Mouse (Mus musculus) small intestine, adult 2 months (tissue): ENCODE results near the gene Chn2. TPM values are rescaled to one million over a fixed set of nuclear protein-coding genes. Genes with fewer than 3 reads are reported as not detected.

ENCODE experiments used
- H3K27ac ChIP-seq: fragments of 200-500 bp; 2 replicates; pipeline ENCODE4 v1.5.1; 2012; ENCODE audit warnings: low read depth, low read length, control low read depth, inconsistent platforms; ENCODE audit not compliant: insufficient read depth
- H3K27me3 ChIP-seq: fragments of 200-500 bp; 2 replicates; pipeline ENCODE4 v1.6.1; 2012; ENCODE audit warnings: mild to moderate bottlenecking, moderate library complexity, low read length, inconsistent platforms; ENCODE audit not compliant: control insufficient read depth, insufficient read depth
- H3K36me3 ChIP-seq: fragments of 200-500 bp; 2 replicates; pipeline ENCODE4 v1.6.1; 2012; ENCODE audit warnings: mild to moderate bottlenecking, low read length, control low read depth, inconsistent platforms; ENCODE audit not compliant: control insufficient read depth, insufficient read depth
- H3K4me1 ChIP-seq: fragments of 200-500 bp; 2 replicates; pipeline ENCODE4 v1.6.1; 2012; ENCODE audit warnings: low read length, inconsistent platforms, mixed read lengths; ENCODE audit not compliant: control insufficient read depth, insufficient read depth, insufficient read length
- H3K4me3 ChIP-seq: fragments of 200-500 bp; 2 replicates; pipeline ENCODE4 v1.5.1; 2012; ENCODE audit warnings: low read depth, mild to moderate bottlenecking, control low read depth, inconsistent platforms, low read length, moderate library complexity
- CTCF ChIP-seq: fragments of 200-500 bp; IDR thresholded peaks from 2 replicates; pipeline ENCODE4 v1.5.1; 2012; ENCODE audit warnings: low read depth, mild to moderate bottlenecking, control low read depth, inconsistent platforms, low read length, moderate library complexity, mixed read lengths; ENCODE audit not compliant: insufficient replicate concordance, insufficient read length; ENCODE audit errors: extremely low read depth
- POLR2A ChIP-seq: fragments of 200-500 bp; IDR thresholded peaks from 2 replicates; pipeline ENCODE4 v1.6.1; 2012; ENCODE audit warnings: low read depth, mild to moderate bottlenecking, control low read depth, inconsistent platforms, low read length, moderate library complexity
- WGBS: fragments of 180-500 bp; shearing (Covaris S2); methylation state at CpG from one replicate; pipeline ENCODE4 v1.1.7; 2018; 5-methylcytosine and 5-hydroxymethylcytosine counted together
- polyA plus RNA-seq: library from polyadenylated mRNA; depleted of rRNA; stranded (reverse); fragments of >200 nt; gene quantifications from 2 replicates; pipeline ENCODE4 v1.2.3, GENCODE M21; 2012

The Chn2 gene
- polyA plus RNA-seq, 1 experiment, result 53.5 TPM

DNA sequence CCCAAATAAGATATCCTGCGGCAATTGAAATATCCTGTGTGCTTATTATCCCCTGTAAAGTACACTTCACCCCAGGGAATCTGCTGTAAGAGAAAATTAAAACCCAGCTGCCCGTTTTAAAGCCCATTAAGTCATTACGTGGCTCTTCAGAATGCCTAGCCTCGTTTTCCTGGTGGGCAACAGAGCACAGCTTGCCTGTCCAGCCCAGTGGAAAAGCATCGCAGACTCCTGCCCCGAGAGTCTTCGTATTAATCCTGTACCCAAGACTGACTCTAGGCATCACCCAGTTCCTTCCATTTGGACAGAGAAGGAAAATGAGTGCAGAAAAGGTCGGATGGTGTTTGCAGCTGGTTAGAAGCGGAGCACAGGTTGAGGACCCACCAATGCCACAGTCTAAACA, 29.0 kb upstream of the Chn2 start:
- Histone ChIP-seq H3K36me3 (no peaks in the 10 kb centered on the region), H3K4me3 (no peak overlapping the region), H3K27ac (no peak overlapping the region), H3K4me1 (no peaks in the 10 kb centered on the region), H3K27me3 (no peaks in the 10 kb centered on the region)
- TF ChIP-seq POLR2A (no peak), CTCF (no peak)
- WGBS, result 84% methylated on average over 9 of the region's 9 CpGs

- Histone ChIP-seq H3K27ac (no peak overlapping the region), H3K36me3 (no peaks in the 10 kb centered on the region), H3K4me1 (no peaks in the 10 kb centered on the region), H3K27me3 (no peaks in the 10 kb centered on the region), H3K4me3 (no peak overlapping the region)
- 95% methylated on average over 1 of the region's 1 CpGs for WGBS
- TF ChIP-seq CTCF, result no peak
Measured at GRCm38 (mm10) chr6:54012163-54012562, 27.2 kb upstream of the Chn2 start.

GRCm38 (mm10) chr6:54018038-54018437, 21.3 kb upstream of the Chn2 start:
- Histone ChIP-seq H3K4me1 (peaks cover 4% of the 10 kb centered on the region; the same call in 1 of the 2 replicates), H3K27ac (no peak overlapping the region), H3K4me3 (no peak overlapping the region), H3K36me3 (no peaks in the 10 kb centered on the region), H3K27me3 (no peaks in the 10 kb centered on the region)
- WGBS, result 72% methylated on average over 2 of the region's 2 CpGs
- TF ChIP-seq POLR2A, result no peak
- no peak for TF ChIP-seq CTCF

DNA sequence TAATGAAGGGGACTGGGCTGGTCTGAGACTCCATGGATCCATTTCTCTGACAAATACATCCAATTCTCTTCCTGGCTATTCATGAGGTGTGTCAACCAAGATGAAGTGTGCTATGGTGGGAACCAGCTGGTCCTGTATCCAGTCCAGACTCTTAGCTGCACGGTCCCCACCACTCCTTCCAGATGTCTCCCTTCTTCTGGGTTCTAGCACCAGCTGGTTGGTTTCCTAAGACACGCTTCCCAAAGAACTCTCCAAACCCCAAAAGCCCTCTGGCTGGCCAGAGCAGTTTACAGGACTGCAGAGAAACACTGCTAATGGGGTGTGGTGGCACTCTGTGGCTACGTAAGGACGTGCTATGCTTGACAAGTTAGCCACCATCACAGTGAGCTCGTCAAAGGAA, 20.5 kb upstream of the Chn2 start:
- H3K27ac ChIP-seq, result no peak overlapping the region
- H3K4me3 ChIP-seq, result no peak overlapping the region
- H3K4me1 ChIP-seq, result peaks cover 4% of the 10 kb centered on the region; the same call in 1 of the 2 replicates
- H3K36me3 ChIP-seq, result no peaks in the 10 kb centered on the region
- no peak for TF ChIP-seq POLR2A
- TF ChIP-seq CTCF, result no peak
- no peaks in the 10 kb centered on the region for H3K27me3 ChIP-seq
- WGBS, result 81% methylated on average over 5 of the region's 5 CpGs

- peak overlapping the region; percentile 71; the same call in 1 of the 2 replicates for H3K27ac ChIP-seq
- WGBS, result 28% methylated on average over 15 of the region's 15 CpGs
- no peaks in the 10 kb centered on the region for H3K27me3 ChIP-seq
Measured at GRCm38 (mm10) chr6:54021123-54021789, 18.1 kb upstream of the Chn2 start.

GRCm38 (mm10) chr6:54023846-54024245, 15.5 kb upstream of the Chn2 start:
- no peaks in the 10 kb centered on the region for H3K36me3 ChIP-seq
- 92% methylated on average over 5 of the region's 5 CpGs for WGBS
- no peak overlapping the region for H3K4me3 ChIP-seq
- H3K4me1 ChIP-seq, result peaks cover 4% of the 10 kb centered on the region; the same call in 1 of the 2 replicates
- no peak overlapping the region for H3K27ac ChIP-seq
- no peaks in the 10 kb centered on the region for H3K27me3 ChIP-seq
- no peak for TF ChIP-seq POLR2A
- no peak for TF ChIP-seq CTCF

More at GRCm38 (mm10) chr6:54021123-54021789, 18.1 kb upstream of the Chn2 start:
- TF ChIP-seq CTCF (no peak), POLR2A (no peak; the same call in 1 of the 2 replicates)
- no peaks in the 10 kb centered on the region for H3K36me3 ChIP-seq
- peaks cover 4% of the 10 kb centered on the region; the same call in 1 of the 2 replicates for H3K4me1 ChIP-seq
- peak overlapping the region; percentile 33; the same call in 1 of the 2 replicates for H3K4me3 ChIP-seq

DNA sequence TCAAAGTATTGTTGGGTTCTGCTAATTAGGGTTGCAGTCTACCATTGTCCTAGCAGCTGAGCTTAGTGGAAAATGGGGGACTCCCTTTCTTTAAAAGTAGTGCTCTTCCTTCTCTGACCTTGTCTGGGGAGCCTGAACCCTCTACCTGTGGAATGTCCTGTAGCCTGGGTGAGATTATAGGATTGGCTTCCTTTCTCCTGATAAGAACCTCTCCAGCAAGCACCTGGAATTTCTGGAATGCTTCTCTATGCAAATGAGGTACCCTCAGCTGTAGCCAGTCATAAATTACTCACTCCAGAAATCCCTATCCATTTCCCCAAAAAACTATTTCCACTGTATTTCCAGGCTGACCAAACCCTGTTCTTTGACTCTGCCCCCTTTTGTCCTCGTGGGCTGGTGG, 10.6 kb upstream of the Chn2 start:
- Histone ChIP-seq H3K36me3 (no peaks in the 10 kb centered on the region), H3K4me1 (no peaks in the 10 kb centered on the region), H3K27ac (no peak overlapping the region), H3K4me3 (no peak overlapping the region), H3K27me3 (no peaks in the 10 kb centered on the region)
- 42% methylated on average over 1 of the region's 1 CpGs for WGBS
- TF ChIP-seq CTCF (no peak), POLR2A (no peak)
